Mouse (Mus musculus) hindlimb bud, embryonic 11.5 days (tissue): ENCODE data around the gene Bcl2l11.

Experiments
- DNase-seq: peaks from one replicate; pipeline ENCODE4 v3.0.0-alpha.2; 2012; ENCODE audit warnings: low read depth, low spot score; ENCODE audit errors: extremely low spot score

Gene Bcl2l11

GRCm38 (mm10) chr2:128208541-128208940 is 82.7 kb downstream of the Bcl2l11 start:
- DNase-seq, result no peak

GRCm38 (mm10) chr2:128209841-128210329 is 84.0 kb downstream of the Bcl2l11 start:
- DNase-seq, result no peak

DNA sequence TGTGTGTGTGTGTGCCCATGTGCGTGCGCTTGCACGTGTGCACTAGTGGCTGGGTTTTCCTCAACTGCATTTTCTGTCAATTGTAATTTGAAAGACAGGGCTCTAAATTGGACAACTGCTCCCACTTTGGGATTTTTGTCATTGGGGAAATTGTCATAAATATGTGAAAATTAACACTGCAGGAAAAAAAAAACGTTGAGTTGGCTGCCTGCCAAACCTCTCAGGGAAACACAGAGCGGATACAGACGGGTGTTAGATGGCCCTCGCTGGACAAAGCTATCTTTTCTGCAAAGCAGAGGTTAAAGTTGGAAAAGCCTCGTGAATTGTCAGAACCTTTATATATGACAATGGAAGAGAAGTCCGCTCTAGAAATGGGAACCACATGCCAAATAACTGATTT is 84.5 kb downstream of the Bcl2l11 start:
- no peak for DNase-seq

GRCm38 (mm10) chr2:128211022-128211880 is 85.4 kb downstream of the Bcl2l11 start:
- no peak for DNase-seq

DNA sequence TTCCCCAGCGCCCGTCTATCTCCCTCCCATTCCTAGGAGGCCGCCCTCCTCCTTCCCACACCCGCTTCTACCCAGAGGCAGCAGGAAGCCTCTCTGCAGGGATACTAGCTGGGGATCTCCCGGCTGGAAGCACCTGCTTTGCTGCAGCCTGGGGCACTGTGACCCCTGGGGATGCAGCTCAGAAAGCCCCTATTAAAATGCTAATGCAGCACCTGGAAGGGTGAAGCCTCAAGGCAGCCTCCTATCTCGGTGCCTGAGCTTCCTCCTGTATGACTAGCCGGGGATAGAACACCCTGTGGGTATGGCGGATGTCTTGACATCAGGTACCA is 86.0 kb downstream of the Bcl2l11 start:
- no peak for DNase-seq
